Mouse (Mus musculus) E14TG2a.4 (cell line): Measurements from ENCODE around the gene Bcas3.

ENCODE experiments used
- CTCF ChIP-seq: conservative IDR thresholded peaks from 2 replicates; pipeline ENCODE4 v1.5.1; 2014; ENCODE audit warnings: low read length
- NANOG ChIP-seq: IDR thresholded peaks from 2 replicates; pipeline ENCODE4 v1.6.1; 2014; ENCODE audit warnings: borderline replicate concordance, low read length, mixed read lengths

DNA sequence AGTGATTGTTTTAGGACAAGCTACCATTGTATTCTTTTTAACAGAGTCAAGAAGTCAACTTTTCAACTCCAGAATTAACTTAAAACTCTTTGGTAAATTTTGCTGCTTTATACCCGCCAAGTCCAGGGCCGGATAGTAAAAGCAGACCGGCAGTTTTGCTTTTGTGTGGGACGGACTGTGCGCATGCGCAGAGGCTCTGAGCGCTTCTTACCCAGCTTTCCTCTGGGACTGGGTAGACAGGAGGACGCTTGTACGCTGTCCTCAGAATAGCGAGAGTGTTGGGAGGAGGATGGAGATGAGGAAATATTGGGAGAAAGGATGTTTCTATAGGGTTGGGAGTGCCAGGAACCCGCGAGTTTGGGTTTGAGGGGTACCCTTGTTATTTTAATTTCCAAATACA, 171.2 kb downstream of the Bcas3 start:
- TF ChIP-seq CTCF = no peak
- TF ChIP-seq NANOG = no peak
